Mouse (Mus musculus) A20 (cell line): ENCODE results near the gene Cep112.

Source experiments
- DNase-seq: peaks from one replicate; pipeline ENCODE4 v3.0.0-alpha.2; 2011; ENCODE audit warnings: low read depth, low spot score

Gene Cep112

GRCm38 (mm10) chr11:108605301-108605700 is 180.3 kb downstream of the Cep112 start:
- DNase-seq = no peak

- DNase-seq = no peak
Measured at GRCm38 (mm10) chr11:108606036-108606435, 181.0 kb downstream of the Cep112 start.

- DNase-seq = no peak
Measured at GRCm38 (mm10) chr11:108606836-108607235, 181.8 kb downstream of the Cep112 start.

GRCm38 (mm10) chr11:108620628-108621433 is 195.8 kb downstream of the Cep112 start:
- DNase-seq = no peak

- no peak for DNase-seq
Measured at GRCm38 (mm10) chr11:108621434-108621901, 196.5 kb downstream of the Cep112 start.

- no peak for DNase-seq
Measured at GRCm38 (mm10) chr11:108625546-108626232, 200.7 kb downstream of the Cep112 start.

GRCm38 (mm10) chr11:108637780-108638179 is 212.8 kb downstream of the Cep112 start:
- DNase-seq = no peak

GRCm38 (mm10) chr11:108655574-108655973 is 230.6 kb downstream of the Cep112 start:
- DNase-seq = no peak

GRCm38 (mm10) chr11:108682014-108682413 is 257.0 kb downstream of the Cep112 start:
- no peak for DNase-seq

GRCm38 (mm10) chr11:108696563-108696962 is 271.6 kb downstream of the Cep112 start:
- no peak for DNase-seq

- no peak for DNase-seq
Measured at GRCm38 (mm10) chr11:108752301-108752700, 327.3 kb downstream of the Cep112 start.

- DNase-seq = no peak
Measured at GRCm38 (mm10) chr11:108752765-108753164, 327.8 kb downstream of the Cep112 start.

- DNase-seq = no peak
Measured at GRCm38 (mm10) chr11:108753361-108754240, 328.6 kb downstream of the Cep112 start.

GRCm38 (mm10) chr11:108757211-108757610 is 332.2 kb downstream of the Cep112 start:
- no peak for DNase-seq

GRCm38 (mm10) chr11:108757626-108758430 is 332.8 kb downstream of the Cep112 start:
- no peak for DNase-seq

GRCm38 (mm10) chr11:108770064-108770463 is 345.1 kb downstream of the Cep112 start:
- DNase-seq = no peak

- DNase-seq = no peak
Measured at GRCm38 (mm10) chr11:108774019-108774670, 349.2 kb downstream of the Cep112 start.

- no peak for DNase-seq
Measured at GRCm38 (mm10) chr11:108777158-108777557, 352.2 kb downstream of the Cep112 start.

GRCm38 (mm10) chr11:108780271-108781250 is 355.6 kb downstream of the Cep112 start:
- no peak for DNase-seq
